Mouse (Mus musculus): Measurements from ENCODE around the gene Pkn1. TPM values are rescaled to one million over a fixed set of nuclear protein-coding genes. Genes with fewer than 3 reads are reported as not detected.

Gene Pkn1
- polyA plus RNA-seq, 1 experiment from 2014 or later, result 37.7 TPM

DNA sequence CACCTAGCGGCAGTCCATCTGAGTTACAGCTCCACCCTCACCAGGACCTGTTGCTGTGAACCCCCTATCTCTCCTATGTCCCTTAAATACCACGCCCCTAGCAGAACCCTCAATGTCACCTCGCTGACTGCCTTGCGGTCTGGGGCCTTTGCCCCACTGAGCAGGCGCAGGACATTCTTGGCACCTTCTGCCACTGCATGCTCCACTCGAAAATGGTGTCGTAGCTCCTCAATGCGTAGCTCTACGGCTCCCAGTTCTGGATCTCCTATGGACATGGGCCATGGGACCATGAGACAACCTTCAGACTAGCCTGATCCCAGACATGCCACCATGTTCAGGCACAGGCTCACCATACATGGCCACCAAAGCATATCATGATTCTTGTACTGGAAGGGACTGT lies 14.5 kb downstream of the Pkn1 start:
- no peaks in the 10 kb centered on the region for H3K27me3 ChIP-seq (ENCODE audit: insufficient read depth, low read length)
- H3K4me1 ChIP-seq (ENCODE audit: insufficient read depth), result no peaks in the 10 kb centered on the region; the same call in 1 of the 2 replicates
- no peak for TF ChIP-seq CTCF (IDR thresholded peaks at IDR 0.05; ENCODE audit: low read depth)
- no peak overlapping the region for H3K4me3 ChIP-seq (ENCODE audit: low read depth, low read length)
- H3K36me3 ChIP-seq (ENCODE audit: insufficient read depth), result peaks cover 69% of the 10 kb centered on the region
- ATAC-seq (ENCODE audit: insufficient read depth) (no peak), DNase-seq (no peak)
- H3K27ac ChIP-seq (ENCODE audit: low read depth), result no peak overlapping the region
- no peak overlapping the region for H3K9ac ChIP-seq
- no peaks in the 10 kb centered on the region for H3K9me3 ChIP-seq (ENCODE audit: low read depth, low read length)
- H3K4me2 ChIP-seq, result no peak overlapping the region
- WGBS, result 86% methylated on average over 9 of the region's 9 CpGs

DNA sequence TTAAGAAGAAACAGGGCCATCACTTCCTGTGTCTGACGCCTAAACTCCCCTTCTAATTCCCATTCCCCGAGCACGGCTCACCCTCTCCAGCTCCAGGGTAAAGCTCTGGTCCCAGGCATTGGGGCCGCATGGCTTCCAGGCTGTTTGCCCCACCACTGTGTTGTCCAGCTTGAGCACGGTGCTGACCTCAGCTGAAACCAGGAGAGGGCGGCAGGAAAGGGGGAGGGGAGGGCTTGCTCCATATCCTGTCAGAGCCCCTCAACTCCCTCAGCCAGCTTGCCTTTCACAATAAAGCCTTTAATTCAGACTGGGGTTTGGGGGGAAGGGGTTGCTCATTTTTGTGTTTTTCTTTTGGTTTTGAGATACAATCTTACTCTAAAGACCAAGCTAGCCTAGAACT lies 17.9 kb downstream of the Pkn1 start:
- no peaks in the 10 kb centered on the region for H3K27me3 ChIP-seq (ENCODE audit: insufficient read depth, low read length)
- ATAC-seq (ENCODE audit: insufficient read depth), result peak; percentile 74

DNA sequence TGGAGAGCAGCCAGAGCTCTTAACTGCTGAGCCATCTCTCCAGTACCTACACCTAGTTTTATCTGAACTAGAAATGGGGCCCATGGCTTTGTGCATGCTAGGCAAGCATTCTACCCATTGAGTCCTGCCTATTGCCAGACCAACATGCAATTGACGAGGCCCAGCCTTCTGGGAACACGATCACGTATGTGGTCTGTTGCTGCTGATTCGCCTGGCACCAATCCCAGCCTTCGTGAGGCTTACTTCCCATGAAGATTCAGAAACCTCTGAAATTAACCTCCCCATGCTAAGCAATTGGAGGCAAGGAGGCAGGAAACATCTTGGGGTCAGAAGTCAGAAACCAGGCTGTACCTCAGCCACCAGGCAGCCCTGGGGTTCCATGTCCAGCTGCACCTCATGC lies 18.4 kb downstream of the Pkn1 start:
- Histone ChIP-seq H3K36me3 (ENCODE audit: insufficient read depth) (peaks cover 86% of the 10 kb centered on the region), H3K9me3 (ENCODE audit: low read depth, low read length) (no peaks in the 10 kb centered on the region)
- ATAC-seq (ENCODE audit: insufficient read depth), result no peak

More for the DNA sequence above, 17.9 kb downstream of the Pkn1 start:
- 12% methylated on average over 6 of the region's 6 CpGs for WGBS
- peak; percentile 72 for DNase-seq
- no peak overlapping the region for H3K4me3 ChIP-seq (ENCODE audit: low read depth, low read length)
- H3K27ac ChIP-seq (ENCODE audit: low read depth), result peak overlapping the region; percentile 63
- H3K9ac ChIP-seq, result peak overlapping the region; percentile 14; the same call in 1 of the 2 replicates
- peak; percentile 30; the same call in 1 of the 2 replicates for TF ChIP-seq CTCF (IDR thresholded peaks at IDR 0.05; ENCODE audit: low read depth)
- peaks cover 87% of the 10 kb centered on the region for H3K36me3 ChIP-seq (ENCODE audit: insufficient read depth)
- no peaks in the 10 kb centered on the region for H3K9me3 ChIP-seq (ENCODE audit: low read depth, low read length)
- no peaks in the 10 kb centered on the region; the same call in 1 of the 2 replicates for H3K4me1 ChIP-seq (ENCODE audit: insufficient read depth)
- H3K4me2 ChIP-seq, result no peak overlapping the region

DNA sequence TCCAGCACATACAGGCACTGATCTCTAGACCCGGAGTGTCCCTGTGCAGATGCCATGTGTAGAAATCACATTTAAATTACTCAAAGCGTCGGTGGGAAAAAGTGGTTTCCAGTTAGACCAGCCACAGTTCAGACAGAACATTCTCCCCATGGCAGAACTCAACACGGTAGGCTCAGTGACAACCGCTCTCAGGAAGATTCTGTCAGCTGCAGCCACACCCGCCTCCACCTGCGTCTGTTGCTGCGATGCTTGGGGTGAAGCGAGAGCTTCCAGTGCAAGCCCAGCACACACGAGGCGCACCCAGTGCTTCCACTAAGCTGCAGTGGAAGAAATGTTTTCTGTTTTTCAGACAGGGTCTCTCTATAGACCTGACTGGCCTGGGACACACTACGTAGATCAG lies 19.1 kb downstream of the Pkn1 start:
- H3K9ac ChIP-seq, result no peak overlapping the region
- H3K27me3 ChIP-seq (ENCODE audit: insufficient read depth, low read length), result no peaks in the 10 kb centered on the region
- H3K4me1 ChIP-seq (ENCODE audit: insufficient read depth), result no peaks in the 10 kb centered on the region; the same call in 1 of the 2 replicates
- DNase-seq, result no peak
- no peak overlapping the region for H3K27ac ChIP-seq (ENCODE audit: low read depth)
- H3K36me3 ChIP-seq (ENCODE audit: insufficient read depth), result peaks cover 81% of the 10 kb centered on the region
- no peaks in the 10 kb centered on the region for H3K9me3 ChIP-seq (ENCODE audit: low read depth, low read length)
- no peak for ATAC-seq (ENCODE audit: insufficient read depth)
- WGBS, result 91% methylated on average over 12 of the region's 12 CpGs
- no peak for TF ChIP-seq CTCF (IDR thresholded peaks at IDR 0.05; ENCODE audit: low read depth)
- H3K4me3 ChIP-seq (ENCODE audit: low read depth, low read length), result no peak overlapping the region
- no peak overlapping the region for H3K4me2 ChIP-seq

More for the DNA sequence above, 18.4 kb downstream of the Pkn1 start:
- no peaks in the 10 kb centered on the region; the same call in 1 of the 2 replicates for H3K4me1 ChIP-seq (ENCODE audit: insufficient read depth)
- no peak overlapping the region for H3K9ac ChIP-seq
- no peak overlapping the region for H3K4me3 ChIP-seq (ENCODE audit: low read depth, low read length)
- no peak overlapping the region for H3K4me2 ChIP-seq
- peak; percentile 55 for DNase-seq
- no peaks in the 10 kb centered on the region for H3K27me3 ChIP-seq (ENCODE audit: insufficient read depth, low read length)
- 67% methylated on average over 5 of the region's 5 CpGs for WGBS
- peak overlapping the region; percentile 63 for H3K27ac ChIP-seq (ENCODE audit: low read depth)
- no peak for TF ChIP-seq CTCF (IDR thresholded peaks at IDR 0.05; ENCODE audit: low read depth)

DNA sequence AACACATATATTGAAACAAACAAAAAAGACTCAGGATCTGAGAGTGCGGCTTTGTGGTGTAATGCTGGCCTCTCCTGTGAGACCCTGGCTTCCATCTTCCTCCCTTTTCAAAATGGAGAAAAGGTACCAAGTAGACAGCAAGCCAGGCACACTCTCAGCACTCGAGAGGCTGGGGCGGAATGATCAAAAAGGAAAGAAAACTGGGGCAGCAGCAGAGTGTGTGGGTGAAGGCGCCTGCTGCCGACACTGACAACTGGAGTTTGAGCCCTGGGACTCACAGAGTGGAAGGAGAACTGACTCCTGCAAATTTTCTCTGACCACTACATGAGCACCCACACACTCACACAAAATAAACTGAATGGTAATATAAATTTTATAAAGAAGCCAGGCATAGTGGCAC lies 24.5 kb downstream of the Pkn1 start:
- no peak for ATAC-seq (ENCODE audit: insufficient read depth)
- no peak overlapping the region for H3K27ac ChIP-seq (ENCODE audit: low read depth)
- no peak overlapping the region for H3K4me2 ChIP-seq
- H3K36me3 ChIP-seq (ENCODE audit: insufficient read depth), result peaks cover 81% of the 10 kb centered on the region
- H3K9me3 ChIP-seq (ENCODE audit: low read depth, low read length), result no peaks in the 10 kb centered on the region
- no peaks in the 10 kb centered on the region for H3K4me1 ChIP-seq (ENCODE audit: insufficient read depth)
- WGBS, result 84% methylated on average over 5 of the region's 5 CpGs
- DNase-seq, result no peak
- TF ChIP-seq CTCF (IDR thresholded peaks at IDR 0.05; ENCODE audit: low read depth), result no peak
- H3K4me3 ChIP-seq (ENCODE audit: low read depth, low read length), result no peak overlapping the region
- no peak overlapping the region for H3K9ac ChIP-seq
- no peaks in the 10 kb centered on the region for H3K27me3 ChIP-seq (ENCODE audit: insufficient read depth, low read length)

DNA sequence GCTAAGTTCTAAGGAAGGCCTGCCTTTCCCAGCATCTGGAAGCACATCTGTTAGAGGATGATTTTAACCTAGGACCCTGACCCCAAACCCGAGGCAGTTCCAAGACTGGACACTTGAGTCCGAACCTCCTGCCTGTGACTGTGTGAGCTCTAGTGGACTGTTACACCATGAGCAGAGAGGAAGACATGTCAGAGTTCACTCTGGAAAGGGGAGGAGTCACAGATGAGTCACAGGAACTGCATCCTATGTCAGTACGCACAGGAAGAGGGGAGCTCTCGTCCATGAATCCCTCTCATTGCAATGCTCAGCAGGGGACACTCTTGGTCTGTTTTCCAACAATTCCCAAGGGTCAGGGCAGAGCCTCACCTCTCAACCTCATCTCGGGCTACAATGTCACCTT lies 26.0 kb downstream of the Pkn1 start:
- H3K4me1 ChIP-seq (ENCODE audit: insufficient read depth), result peaks cover 6% of the 10 kb centered on the region
- peaks cover 70% of the 10 kb centered on the region for H3K36me3 ChIP-seq (ENCODE audit: insufficient read depth)
- H3K4me3 ChIP-seq (ENCODE audit: low read depth, low read length), result no peak overlapping the region
- 55% methylated on average over 5 of the region's 5 CpGs for WGBS
- TF ChIP-seq CTCF (IDR thresholded peaks at IDR 0.05; ENCODE audit: low read depth), result no peak
- ATAC-seq (ENCODE audit: insufficient read depth) (no peak), DNase-seq (no peak)
- H3K9me3 ChIP-seq (ENCODE audit: low read depth, low read length), result no peaks in the 10 kb centered on the region
- no peak overlapping the region for H3K4me2 ChIP-seq
- no peak overlapping the region for H3K9ac ChIP-seq
- H3K27ac ChIP-seq (ENCODE audit: low read depth), result no peak overlapping the region
- H3K27me3 ChIP-seq (ENCODE audit: insufficient read depth, low read length), result peaks cover 4% of the 10 kb centered on the region; the same call in 1 of the 2 replicates

DNA sequence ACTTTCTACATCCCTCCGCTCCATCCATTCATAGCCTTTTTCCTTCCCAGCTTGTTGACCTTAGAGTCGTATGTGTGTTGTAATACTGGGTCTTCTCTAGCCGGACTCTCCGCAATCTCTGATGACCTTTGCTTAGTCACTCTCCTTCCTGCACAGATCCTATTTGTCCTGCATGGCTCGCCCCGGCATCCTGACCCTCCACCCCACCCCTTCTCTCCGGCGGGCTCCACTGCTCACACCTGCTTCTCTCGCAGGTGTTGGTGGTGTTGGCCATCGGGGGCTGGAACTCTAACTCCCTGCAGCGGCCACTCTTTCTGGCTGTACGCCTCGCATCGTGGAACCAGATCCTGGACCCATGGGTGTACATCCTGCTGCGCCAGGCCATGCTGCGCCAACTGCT lies 30.0 kb downstream of the Pkn1 start:
- peak overlapping the region; percentile 72; the same call in 1 of the 2 replicates for H3K4me2 ChIP-seq
- peaks cover 54% of the 10 kb centered on the region for H3K36me3 ChIP-seq (ENCODE audit: insufficient read depth)
- H3K27ac ChIP-seq (ENCODE audit: low read depth), result no peak overlapping the region
- 69% methylated on average over 16 of the region's 16 CpGs for WGBS
- H3K9me3 ChIP-seq (ENCODE audit: low read depth, low read length), result no peaks in the 10 kb centered on the region
- peaks cover 24% of the 10 kb centered on the region for H3K4me1 ChIP-seq (ENCODE audit: insufficient read depth)
- no peak overlapping the region for H3K4me3 ChIP-seq (ENCODE audit: low read depth, low read length)
- DNase-seq (no peak), ATAC-seq (ENCODE audit: insufficient read depth) (no peak)
- H3K9ac ChIP-seq, result no peak overlapping the region
- peaks cover 9% of the 10 kb centered on the region; the same call in 1 of the 2 replicates for H3K27me3 ChIP-seq (ENCODE audit: insufficient read depth, low read length)
- TF ChIP-seq CTCF (IDR thresholded peaks at IDR 0.05; ENCODE audit: low read depth), result no peak
